Mouse (Mus musculus) forebrain, embryonic 16.5 days (tissue): ENCODE measurements around the gene Rpl5. TPM values are rescaled to one million over a fixed set of nuclear protein-coding genes. Genes with fewer than 3 reads are reported as not detected.
"Not testable (repeated sequence)": the region's sequence is repeated elsewhere in the genome, so short reads cannot be mapped to it uniquely, and the experiment has no call there.

Experiments used
- ATAC-seq: fragments of 200-750 bp; cut with Nextera tagmentation; 2 replicates; pipeline ENCODE4 v1.8.0; 2017; ENCODE audit warnings: mild to moderate bottlenecking, moderate library complexity
- H3K27ac ChIP-seq: fragments of 300-500 bp; sonication (generic); 2 replicates; pipeline ENCODE4 v1.5.1; 2014; ENCODE audit warnings: low read length, control low read depth
- H3K27me3 ChIP-seq: fragments of 300-500 bp; sonication (generic); replicated peaks from 2 replicates; pipeline ENCODE4 v1.6.1; 2014; ENCODE audit warnings: low read length; ENCODE audit not compliant: control insufficient read depth, insufficient read depth
- H3K36me3 ChIP-seq: fragments of 300-500 bp; sonication (generic); 2 replicates; pipeline ENCODE4 v1.6.1; 2014; ENCODE audit not compliant: control insufficient read depth, insufficient read depth
- H3K4me1 ChIP-seq: fragments of 300-500 bp; sonication (generic); replicated peaks from 2 replicates; pipeline ENCODE4 v1.6.1; 2014; ENCODE audit warnings: low read length; ENCODE audit not compliant: control insufficient read depth, insufficient read depth
- H3K4me2 ChIP-seq: fragments of 300-500 bp; sonication (generic); 2 replicates; pipeline ENCODE4 v1.6.1; 2014; ENCODE audit warnings: mild to moderate bottlenecking, low read length, control low read depth
- H3K4me3 ChIP-seq: fragments of 300-500 bp; sonication (generic); replicated peaks from 2 replicates; pipeline ENCODE4 v1.5.1; 2014; ENCODE audit warnings: mild to moderate bottlenecking, low read length, control low read depth
- H3K9ac ChIP-seq: fragments of 300-500 bp; sonication (generic); replicated peaks from 2 replicates; pipeline ENCODE4 v1.6.1; 2014; ENCODE audit warnings: low read depth, low read length, control low read depth
- H3K9me3 ChIP-seq: fragments of 300-500 bp; sonication (generic); 2 replicates; pipeline ENCODE4 v1.6.1; 2016; ENCODE audit warnings: low read length; ENCODE audit not compliant: control insufficient read depth
- whole genome bisulfite sequencing: fragments of 180-500 bp; shearing (Covaris S2); extraction: QIAGEN DNeasy Blood & Tissue Kit; methylation state at CpG from one replicate; pipeline ENCODE4 v1.1.7; 2014; 5-methylcytosine and 5-hydroxymethylcytosine counted together
- polyA plus RNA-seq: library from polyadenylated mRNA; unstranded; fragments of >200 nt; fragmentation: Nextera tagmentation; extraction: Ambion mirVana; gene quantifications from 2 replicates; pipeline ENCODE4 v1.2.1, GENCODE M21; 2015

Gene Rpl5
- polyA plus RNA-seq, 1 experiment from 2014 or later = 75.2 TPM

- Histone ChIP-seq H3K27me3 (no peaks in the 10 kb centered on the region), H3K36me3 (no peaks in the 10 kb centered on the region), H3K4me2 (no peak overlapping the region), H3K4me1 (no peaks in the 10 kb centered on the region), H3K27ac (no peak overlapping the region), H3K4me3 (no peak overlapping the region), H3K9me3 (no peaks in the 10 kb centered on the region), H3K9ac (no peak overlapping the region)
- 90% methylated on average over 10 of the region's 10 CpGs for WGBS
- ATAC-seq = no peak
Measured at GRCm38 (mm10) chr5:107936625-107937389, 36.5 kb downstream of the Rpl5 start.

- H3K27me3 ChIP-seq, H3K9me3 ChIP-seq, H3K9ac ChIP-seq, H3K27ac ChIP-seq, H3K4me2 ChIP-seq, ATAC-seq, H3K36me3 ChIP-seq, H3K4me3 ChIP-seq, H3K4me1 ChIP-seq: not testable (repeated sequence)
- WGBS = 58% methylated on average over 1 of the region's 1 CpGs
Measured at GRCm38 (mm10) chr5:107938483-107938882, 38.2 kb downstream of the Rpl5 start.

GRCm38 (mm10) chr5:107938886-107939285, 38.6 kb downstream of the Rpl5 start:
- no peaks in the 10 kb centered on the region for H3K27me3 ChIP-seq
- H3K4me3 ChIP-seq = no peak overlapping the region
- 89% methylated on average over 2 of the region's 2 CpGs for WGBS
- H3K4me2 ChIP-seq = no peak overlapping the region
- H3K9ac ChIP-seq = no peak overlapping the region
- no peak for ATAC-seq
- no peaks in the 10 kb centered on the region for H3K36me3 ChIP-seq
- H3K27ac ChIP-seq = no peak overlapping the region
- H3K9me3 ChIP-seq = no peaks in the 10 kb centered on the region
- no peaks in the 10 kb centered on the region for H3K4me1 ChIP-seq

GRCm38 (mm10) chr5:107939701-107940100, 39.4 kb downstream of the Rpl5 start:
- H3K4me2 ChIP-seq = no peak overlapping the region
- no peak overlapping the region for H3K9ac ChIP-seq
- no peaks in the 10 kb centered on the region for H3K9me3 ChIP-seq
- H3K4me1 ChIP-seq = no peaks in the 10 kb centered on the region
- no peak for ATAC-seq
- no peaks in the 10 kb centered on the region for H3K27me3 ChIP-seq
- no peaks in the 10 kb centered on the region for H3K36me3 ChIP-seq
- 88% methylated on average over 3 of the region's 3 CpGs for WGBS
- H3K27ac ChIP-seq = no peak overlapping the region
- H3K4me3 ChIP-seq = no peak overlapping the region

GRCm38 (mm10) chr5:107941222-107941621, 40.9 kb downstream of the Rpl5 start:
- Histone ChIP-seq H3K9me3 (no peaks in the 10 kb centered on the region), H3K36me3 (no peaks in the 10 kb centered on the region), H3K4me2 (no peak overlapping the region), H3K27ac (no peak overlapping the region), H3K4me1 (no peaks in the 10 kb centered on the region), H3K4me3 (no peak overlapping the region), H3K27me3 (no peaks in the 10 kb centered on the region), H3K9ac (no peak overlapping the region)
- 32% methylated on average over 6 of the region's 6 CpGs for WGBS
- peak; percentile 59; the same call in 1 of the 2 replicates for ATAC-seq

GRCm38 (mm10) chr5:107942941-107943340, 42.6 kb downstream of the Rpl5 start:
- Histone ChIP-seq H3K4me2 (no peak overlapping the region), H3K4me3 (no peak overlapping the region), H3K27ac (no peak overlapping the region), H3K9me3 (no peaks in the 10 kb centered on the region), H3K36me3 (no peaks in the 10 kb centered on the region), H3K27me3 (no peaks in the 10 kb centered on the region), H3K9ac (no peak overlapping the region), H3K4me1 (0 out of 2 replicates have a peak, but pooled peaks cover 3% of the 10 kb centered on the region)
- WGBS = 100% methylated on average over 1 of the region's 1 CpGs
- ATAC-seq = no peak

GRCm38 (mm10) chr5:107943526-107943925, 43.2 kb downstream of the Rpl5 start:
- no peaks in the 10 kb centered on the region for H3K9me3 ChIP-seq
- no peak for ATAC-seq
- WGBS = 93% methylated on average over 6 of the region's 6 CpGs

GRCm38 (mm10) chr5:107946475-107946874, 46.2 kb downstream of the Rpl5 start:
- Histone ChIP-seq H3K27me3 (no peaks in the 10 kb centered on the region), H3K4me1 (0 out of 2 replicates have a peak, but pooled peaks cover 3% of the 10 kb centered on the region), H3K9ac (no peak overlapping the region), H3K36me3 (no peaks in the 10 kb centered on the region), H3K4me2 (no peak overlapping the region), H3K27ac (no peak overlapping the region), H3K4me3 (no peak overlapping the region), H3K9me3 (no peaks in the 10 kb centered on the region)
- 88% methylated on average over 1 of the region's 1 CpGs for WGBS
- no peak for ATAC-seq

More at GRCm38 (mm10) chr5:107943526-107943925, 43.2 kb downstream of the Rpl5 start:
- Histone ChIP-seq H3K4me3 (no peak overlapping the region), H3K4me2 (no peak overlapping the region), H3K36me3 (no peaks in the 10 kb centered on the region), H3K4me1 (0 out of 2 replicates have a peak, but pooled peaks cover 3% of the 10 kb centered on the region), H3K9ac (no peak overlapping the region), H3K27ac (no peak overlapping the region), H3K27me3 (no peaks in the 10 kb centered on the region)

GRCm38 (mm10) chr5:107947548-107947947, 47.2 kb downstream of the Rpl5 start:
- H3K9me3 ChIP-seq = no peaks in the 10 kb centered on the region
- 45% methylated on average over 2 of the region's 2 CpGs for WGBS
- peak; percentile 43; the same call in 1 of the 2 replicates for ATAC-seq
- no peak overlapping the region for H3K4me3 ChIP-seq
- no peak overlapping the region for H3K4me2 ChIP-seq
- no peak overlapping the region for H3K27ac ChIP-seq
- H3K4me1 ChIP-seq = 0 out of 2 replicates have a peak, but pooled peaks cover 3% of the 10 kb centered on the region
- no peaks in the 10 kb centered on the region for H3K36me3 ChIP-seq
- H3K9ac ChIP-seq = no peak overlapping the region
- no peaks in the 10 kb centered on the region for H3K27me3 ChIP-seq
